Mouse (Mus musculus) left cerebral cortex, postnatal 4 days (tissue): Measurements from ENCODE around the gene C2cd4b. TPM values are rescaled to one million over a fixed set of nuclear protein-coding genes. Genes with fewer than 3 reads are reported as not detected.
A peak's percentile ranks its signal among the peaks of the same experiment; 100 is the strongest.

ENCODE experiments used
- DNase-seq: peaks from one replicate; pipeline ENCODE4 v3.0.0-alpha.2; 2022
- intact Hi-C: fragments of 180-260 bp; cut with DNase I; formaldehyde crosslinking; loops from one replicate; pipeline ENCODE4 v1.15.1; 2025
- total RNA-seq, 2 experiments: library from RNA; stranded (reverse); gene quantifications; 2 replicates each; pipeline ENCODE4 v1.2.3; 2021

C2cd4b gene
- total RNA-seq, 2 experiments from 2014 or later = 0.36 to 0.58 TPM

DNA sequence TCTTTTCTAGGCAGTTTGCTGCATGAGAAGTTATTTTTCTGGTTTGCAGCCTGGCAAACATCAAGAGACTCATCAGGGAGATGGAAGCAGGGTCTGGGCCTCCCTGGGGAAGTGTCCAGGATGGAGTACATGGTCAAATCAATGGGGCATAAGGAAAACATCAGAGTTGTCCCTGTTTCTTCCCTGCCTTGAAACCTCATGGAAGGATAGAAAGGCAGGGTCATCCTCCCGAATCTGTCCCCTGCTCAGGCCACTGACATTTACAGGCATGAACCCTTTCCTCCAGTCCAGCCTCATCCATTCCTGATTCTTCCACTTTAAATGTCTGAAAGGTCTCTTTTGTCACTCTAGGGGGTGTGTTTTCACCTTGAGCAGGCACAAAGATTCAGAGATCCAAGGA is 10.2 kb downstream of the C2cd4b start:
- DNase-seq = no peak

DNA sequence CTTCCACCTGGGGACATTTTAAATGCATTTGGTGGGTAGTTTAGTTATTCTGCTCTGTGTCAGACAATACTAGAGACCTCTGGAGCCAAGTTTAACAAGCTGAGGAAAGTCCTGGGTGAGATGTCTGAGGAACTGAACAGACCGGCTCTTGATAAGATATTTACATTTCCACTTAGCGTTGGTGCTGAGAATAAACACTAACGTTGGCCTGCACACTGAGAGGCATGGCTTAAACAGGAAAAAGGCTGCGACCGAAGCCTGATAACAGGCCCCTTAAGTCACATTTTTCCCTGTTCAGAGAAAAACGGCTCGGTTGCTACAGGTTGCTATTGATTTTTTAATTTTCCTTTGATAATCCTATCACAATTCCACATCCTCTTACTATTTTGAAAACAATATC is 12.1 kb downstream of the C2cd4b start:
- intact Hi-C loops = no loop called here
- no peak for DNase-seq

More for the DNA sequence above, 10.2 kb downstream of the C2cd4b start:
- intact Hi-C loops = no loop called here

GRCm38 (mm10) chr9:67774201-67774600 is 15.0 kb downstream of the C2cd4b start:
- intact Hi-C loops = no loop called here
- DNase-seq = no peak

GRCm38 (mm10) chr9:67778553-67778952 is 19.3 kb downstream of the C2cd4b start:
- intact Hi-C loops = no loop called here
- DNase-seq = no peak

GRCm38 (mm10) chr9:67782786-67783185 is 23.5 kb downstream of the C2cd4b start:
- intact Hi-C loops = no loop called here
- DNase-seq = no peak

DNA sequence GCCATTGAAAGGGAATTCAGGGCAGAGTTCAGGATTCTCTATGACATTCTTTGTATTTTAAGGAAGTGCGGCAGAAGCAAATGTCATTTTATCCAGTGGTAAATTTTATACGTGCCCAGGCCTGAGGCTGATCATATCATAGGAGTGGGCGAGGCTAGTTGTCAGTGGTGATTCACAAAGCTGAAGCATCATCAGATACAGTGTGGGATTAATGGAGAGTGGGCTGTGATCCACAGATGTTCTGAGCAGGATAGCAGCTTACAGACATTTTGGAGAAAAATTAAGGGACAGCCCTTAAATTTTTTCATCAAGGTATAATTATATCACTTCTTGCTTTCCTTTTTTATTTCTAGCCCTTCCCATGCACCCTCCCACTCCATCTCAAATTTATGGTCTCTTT is 24.2 kb downstream of the C2cd4b start:
- intact Hi-C loops = no loop called here
- no peak for DNase-seq

DNA sequence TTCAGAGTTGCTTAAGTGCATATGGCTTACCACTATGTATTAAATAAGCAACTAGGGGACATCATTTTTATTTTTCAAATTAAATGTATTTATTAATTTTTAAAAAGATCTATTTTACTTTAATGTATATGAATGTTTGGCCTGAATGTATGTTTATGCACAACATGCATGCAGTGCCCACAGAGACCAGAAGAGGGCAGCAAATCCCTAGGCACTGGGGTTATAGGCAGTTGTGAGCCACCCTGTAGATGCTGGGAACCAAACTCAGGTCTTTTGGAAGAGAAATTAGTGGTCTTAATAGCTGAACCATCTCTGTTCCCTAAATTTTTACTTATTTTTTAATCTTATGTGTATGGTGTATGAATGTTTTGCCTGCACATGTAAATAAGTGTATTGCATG is 24.7 kb downstream of the C2cd4b start:
- intact Hi-C loops = no loop called here
- no peak for DNase-seq

- DNase-seq = no peak
- intact Hi-C loops = no loop called here
Measured at GRCm38 (mm10) chr9:67786311-67786710, 27.1 kb downstream of the C2cd4b start.

GRCm38 (mm10) chr9:67787671-67788070 is 28.4 kb downstream of the C2cd4b start:
- DNase-seq = no peak
- intact Hi-C loops = no loop called here

- DNase-seq = no peak
- intact Hi-C loops = no loop called here
Measured at GRCm38 (mm10) chr9:67792405-67792804, 33.2 kb downstream of the C2cd4b start.

DNA sequence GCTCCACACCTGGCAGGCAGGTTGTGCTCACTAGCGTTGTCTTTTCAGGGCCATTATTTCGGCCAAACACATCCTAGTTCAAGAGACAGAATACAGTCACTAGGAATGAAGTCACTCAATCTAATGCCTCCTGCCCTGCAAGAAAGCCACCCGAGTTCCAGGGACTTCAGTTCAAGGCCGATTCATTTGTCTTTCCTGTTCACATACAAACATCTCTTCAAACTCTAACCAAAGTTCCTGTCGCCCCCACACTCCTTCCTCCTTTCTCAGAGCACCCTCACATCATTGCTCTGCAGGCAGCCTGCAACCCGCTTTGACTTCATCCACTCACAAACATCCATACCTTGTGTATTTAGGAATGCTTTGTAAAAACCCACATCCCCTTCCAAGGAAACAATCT is 34.3 kb downstream of the C2cd4b start:
- no peak for DNase-seq

DNA sequence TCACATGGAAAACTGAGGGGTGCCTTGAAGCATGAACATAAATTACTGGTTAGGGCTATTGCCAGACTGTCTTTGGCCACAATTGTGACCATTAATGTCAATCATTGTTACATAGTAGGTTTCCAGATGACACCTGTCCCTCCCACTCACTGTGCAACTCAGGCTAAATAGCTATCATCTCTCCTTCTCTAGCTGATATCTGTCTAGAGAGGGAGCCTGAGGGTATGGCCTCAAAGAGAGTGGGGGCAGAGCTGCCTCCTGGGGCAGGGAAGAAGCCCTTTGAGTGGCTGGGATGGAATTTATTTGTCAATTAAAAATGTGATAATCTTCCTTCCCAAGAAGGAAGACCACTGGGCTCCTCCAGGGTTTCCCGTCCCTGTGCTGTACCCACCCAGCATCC is 35.0 kb downstream of the C2cd4b start:
- intact Hi-C loops = no loop called here
- DNase-seq = no peak

More for the DNA sequence above, 34.3 kb downstream of the C2cd4b start:
- intact Hi-C loops = no loop called here

DNA sequence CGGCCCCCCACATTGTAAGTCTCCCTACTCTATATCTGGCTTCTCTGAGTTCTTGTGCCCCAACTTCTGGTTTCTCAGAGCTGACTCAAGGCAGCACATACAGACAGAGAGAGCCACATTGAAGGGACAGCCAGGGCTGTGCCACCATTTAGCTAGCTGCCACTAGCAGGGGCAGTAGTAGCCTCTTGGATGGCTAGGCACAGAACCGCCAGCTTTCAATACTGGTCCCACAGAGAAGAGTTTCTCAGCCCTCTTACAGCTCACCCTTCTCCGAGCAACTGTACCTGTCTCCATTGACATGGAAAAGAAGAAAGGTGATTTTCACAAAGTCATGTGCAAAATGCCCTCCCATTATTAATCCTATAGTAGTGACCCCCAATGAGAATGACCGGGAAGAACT is 35.4 kb downstream of the C2cd4b start:
- DNase-seq = no peak
- intact Hi-C loops = loop anchor here (5.0 kb wide), 1 partner anchor 32 kb away; no protein-coding TSS in a partner anchor

DNA sequence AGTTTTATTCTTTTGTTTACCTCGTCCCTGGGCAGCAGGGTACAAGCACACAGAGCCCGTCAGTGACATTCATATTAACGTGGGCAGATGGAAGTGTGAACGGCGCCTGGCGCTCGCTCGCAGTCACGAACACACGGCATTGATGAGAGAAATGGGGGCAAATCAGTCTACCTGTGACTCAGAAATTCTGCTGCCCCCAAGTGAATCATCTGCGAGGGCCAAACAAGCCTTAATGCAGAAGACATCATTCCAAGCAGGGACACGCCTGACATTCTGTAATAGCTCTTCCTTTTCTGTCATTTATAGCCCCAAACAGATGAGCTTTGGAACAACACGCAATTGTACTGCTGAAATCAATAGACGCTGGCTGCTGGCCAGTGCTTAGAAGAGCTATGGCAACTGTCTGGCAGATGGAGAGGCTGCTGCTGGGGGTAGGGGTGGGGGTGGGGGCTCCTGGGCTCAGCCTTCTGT is 36.0 kb downstream of the C2cd4b start:
- intact Hi-C loops = loop anchor here (5.0 kb wide), 1 partner anchor 33 kb away; no protein-coding TSS in a partner anchor

GRCm38 (mm10) chr9:67799078-67799819 is 40.0 kb downstream of the C2cd4b start:
- DNase-seq = no peak
- intact Hi-C loops = loop anchor here (5.0 kb wide), 1 partner anchor 37 kb away; no protein-coding TSS in a partner anchor

More for the DNA sequence above, 36.0 kb downstream of the C2cd4b start:
- DNase-seq = peak; percentile 81

DNA sequence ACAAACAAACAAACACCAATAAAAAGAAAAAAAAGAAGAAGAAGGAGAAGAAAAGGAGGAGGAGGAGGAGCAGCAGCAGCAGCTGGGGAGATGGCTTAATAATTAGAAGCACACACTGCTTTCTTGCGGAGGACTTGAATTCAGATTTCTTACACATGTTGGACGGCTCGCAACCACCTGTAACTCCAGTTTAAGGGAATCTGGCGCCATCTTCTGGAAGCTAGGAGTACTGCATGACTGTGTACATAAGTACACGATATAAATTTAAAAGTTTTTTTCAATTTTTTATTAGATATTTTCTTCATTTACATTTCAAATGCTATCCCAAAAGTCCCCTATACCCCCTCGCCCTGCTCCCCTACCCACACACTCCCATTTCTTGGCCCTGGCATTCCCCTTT is 43.0 kb downstream of the C2cd4b start:
- intact Hi-C loops = no loop called here
- peak; percentile 77 for DNase-seq

DNA sequence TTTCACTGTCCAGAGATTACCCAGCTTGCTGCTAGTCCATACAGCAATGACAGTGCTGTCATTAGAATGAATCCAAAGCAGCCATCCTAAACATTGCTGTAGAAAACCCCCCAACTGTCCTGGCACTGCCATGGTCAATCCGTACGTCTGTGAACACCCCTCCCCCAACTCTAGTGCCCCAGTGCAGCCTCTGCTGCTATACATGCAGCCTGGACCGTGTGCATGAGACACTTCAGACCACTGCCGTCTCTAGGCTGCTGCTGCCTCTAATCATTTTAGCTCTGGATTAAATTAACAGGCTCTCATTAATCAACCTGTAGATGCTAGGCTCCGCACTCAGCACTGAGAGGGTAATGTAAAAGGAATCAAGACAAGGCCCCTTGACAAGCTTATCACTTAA is 47.8 kb downstream of the C2cd4b start:
- intact Hi-C loops = no loop called here

GRCm38 (mm10) chr9:67810527-67810926 is 51.3 kb downstream of the C2cd4b start:
- intact Hi-C loops = no loop called here
- DNase-seq = no peak

More for the DNA sequence above, 47.8 kb downstream of the C2cd4b start:
- DNase-seq = no peak
